27 mouse cellular contexts compared by ENCODE assay signal in genomic region chr13:89809024-89809423, GRCm38 (mm10).
DNase-seq lines count a peak whose midpoint lies in the region; ATAC-seq and TF ChIP-seq lines count a peak whose summit lies in the region.
"Had no signal": no experiment of that assay in that cellular context is flagged by ENCODE, and none has a peak within 500 bp of the region (broad histone marks: within the 10 kb centered on the region; RNA-seq: fewer than 3 reads in every experiment).

No protein-coding gene starts in this region.

- H3K27me3 ChIP-seq in intestine, postnatal 0 days (replicated peaks; ENCODE audit: control insufficient read depth, insufficient read depth, low read length), result no peaks in the 10 kb centered on the region
- H3K27me3 ChIP-seq: CH12.LX; embryonic facial prominence, embryonic 12.5 days; forebrain, embryonic 12.5 days; Patski had no signal

- no peak overlapping the region for H3K27ac ChIP-seq in intestine, postnatal 0 days (ENCODE audit: low read depth, low read length)
- H3K27ac ChIP-seq: embryonic facial prominence, embryonic 10.5 days; embryonic facial prominence, embryonic 12.5 days; forebrain, embryonic 10.5 days; forebrain, embryonic 12.5 days had no signal

- H3K4me2 ChIP-seq in intestine, postnatal 0 days (replicated peaks; ENCODE audit: low read depth), result no peak overlapping the region
- H3K4me2 ChIP-seq: embryonic facial prominence, embryonic 12.5 days; forebrain, embryonic 12.5 days had no signal

- no peak for TF ChIP-seq CTCF in intestine, postnatal 0 days (IDR thresholded peaks at IDR 0.05; ENCODE audit: low read depth)

- no peaks in the 10 kb centered on the region for H3K36me3 ChIP-seq in intestine, postnatal 0 days (ENCODE audit: control insufficient read depth, insufficient read depth)
- H3K36me3 ChIP-seq: embryonic facial prominence, embryonic 10.5 days; embryonic facial prominence, embryonic 12.5 days; forebrain, embryonic 10.5 days; forebrain, embryonic 12.5 days; G1E had no signal

- peak; percentile 28 for DNase-seq in 416B (ENCODE audit: low read depth)
- no peak for DNase-seq in cerebellum, adult 11 months
- DNase-seq: adrenal gland, adult 8-10 months; adrenal gland, postnatal 14 days; adrenal gland, postnatal 36 days; B cell, adult 2 months; cerebellum, adult 11-12 months; cerebellum, adult 2 months; cerebellum, adult 9-10 months; cerebellum, postnatal 10 days; cerebellum, postnatal 25 days had no signal

- H3K4me1 ChIP-seq in intestine, postnatal 0 days (replicated peaks; ENCODE audit: control insufficient read depth, insufficient read depth, low read length), result no peaks in the 10 kb centered on the region
- H3K4me1 ChIP-seq: embryonic facial prominence, embryonic 10.5 days; embryonic facial prominence, embryonic 12.5 days; forebrain, embryonic 10.5 days; forebrain, embryonic 12.5 days had no signal

- H3K9ac ChIP-seq in intestine, postnatal 0 days (ENCODE audit: low read depth, low read length), result no peak overlapping the region
- H3K9ac ChIP-seq: embryonic facial prominence, embryonic 12.5 days; forebrain, embryonic 12.5 days had no signal

- no peak overlapping the region for H3K4me3 ChIP-seq in intestine, postnatal 0 days (ENCODE audit: low read depth, low read length)
- H3K4me3 ChIP-seq: embryonic facial prominence, embryonic 10.5 days; embryonic facial prominence, embryonic 12.5 days; erythroblast, embryonic 14.5 days; forebrain, embryonic 10.5 days; forebrain, embryonic 12.5 days had no signal

- no peaks in the 10 kb centered on the region for H3K9me3 ChIP-seq in intestine, postnatal 0 days (ENCODE audit: control insufficient read depth)
- H3K9me3 ChIP-seq: embryonic facial prominence, embryonic 10.5 days; embryonic facial prominence, embryonic 12.5 days; forebrain, embryonic 10.5 days; forebrain, embryonic 12.5 days; G1E had no signal

- ATAC-seq in granulocyte monocyte progenitor cell, adult 5-6 weeks (replicated peaks; ENCODE audit: poor library complexity, severe bottlenecking), result peak; percentile 85
- ATAC-seq in megakaryocyte progenitor cell, adult 5-6 weeks (replicated peaks; ENCODE audit: poor library complexity), result peak; percentile 76
- no peak for ATAC-seq in intestine, postnatal 0 days
- no peak for ATAC-seq in erythroblast, adult 5-6 weeks (replicated peaks; ENCODE audit: low FRiP score, poor library complexity, severe bottlenecking)
- ATAC-seq: activated CD4-positive, CD25-positive, alpha-beta regulatory T cell, adult 4 months; CD4-positive, CD25-positive, alpha-beta regulatory T cell, adult 4 months; forebrain, embryonic 14.5 days; forebrain, embryonic 16.5 days; Patski had no signal

Comparison
In these comparisons a context has a peak if more than half of its experiments do, and no peak if none do; other contexts are left out.
1. ATAC-seq: peak in granulocyte monocyte progenitor cell, adult 5-6 weeks (single experiment) and megakaryocyte progenitor cell, adult 5-6 weeks (single experiment); none in intestine, postnatal 0 days (single experiment) and erythroblast, adult 5-6 weeks (single experiment).